Mouse (Mus musculus) G1E (cell line): ENCODE measurements around the gene Fgfr2.

Experiments used
- CTCF ChIP-seq: IDR thresholded peaks from 2 replicates; pipeline ENCODE4 v1.5.1; 2012; ENCODE audit warnings: low read depth, low read length, inconsistent platforms, mixed read lengths
- GATA1 ChIP-seq: IDR thresholded peaks from 2 replicates; pipeline ENCODE4 v1.6.1; 2012; ENCODE audit warnings: borderline replicate concordance, low read length, inconsistent platforms, mixed read lengths
- GATA2 ChIP-seq: IDR thresholded peaks from 2 replicates; pipeline ENCODE4 v1.6.1; 2012; ENCODE audit warnings: low read depth, low read length, inconsistent platforms, borderline replicate concordance
- POLR2AphosphoS5 ChIP-seq: IDR thresholded peaks from 2 replicates; pipeline ENCODE4 v1.6.1; 2012; ENCODE audit warnings: low read depth, low read length, inconsistent platforms; ENCODE audit not compliant: insufficient replicate concordance
- TAL1 ChIP-seq: conservative IDR thresholded peaks from 2 replicates; pipeline ENCODE4 v1.6.1; 2012; ENCODE audit warnings: low read depth, low read length, inconsistent platforms, mixed read lengths

DNA sequence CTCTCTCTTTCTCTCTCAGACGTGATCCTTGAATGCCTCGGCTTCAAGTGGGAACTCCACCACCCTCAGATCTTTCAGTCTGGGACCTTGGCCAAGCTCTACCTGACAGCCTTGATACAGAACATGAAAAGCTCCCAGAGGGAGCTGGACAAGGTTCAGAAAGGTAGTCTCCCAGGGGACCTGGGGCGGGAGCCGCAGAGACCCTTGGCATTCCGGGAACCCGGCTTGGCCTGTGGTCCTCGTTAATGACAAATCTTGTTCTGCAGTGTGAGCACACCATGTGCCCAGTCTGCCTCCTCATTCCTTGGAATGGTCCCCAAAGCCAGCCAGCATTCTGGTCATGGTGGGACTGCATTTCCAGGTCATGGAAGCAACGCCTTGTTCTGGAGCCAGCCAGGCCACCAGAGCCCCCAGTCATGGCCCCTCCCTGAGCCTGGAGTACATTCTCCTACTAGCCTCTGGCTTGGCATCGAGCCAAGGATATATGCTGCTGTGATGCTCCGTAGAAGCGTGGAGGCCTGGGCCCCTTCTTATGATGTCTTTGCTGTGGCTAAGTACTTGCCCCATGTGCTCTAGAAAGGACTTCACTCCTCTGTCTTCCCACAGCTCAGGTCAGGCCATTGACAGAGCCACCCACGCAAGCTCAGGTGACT lies 2337.1 kb downstream of the Fgfr2 start:
- TF ChIP-seq CTCF (no peak), POLR2AphosphoS5 (no peak), GATA1 (no peak), TAL1 (no peak), GATA2 (no peak)
